ENCODE assay signal across 13 mouse cellular contexts in genomic region chr4:8922695-8923363, GRCm38 (mm10).
DNase-seq lines count a peak whose midpoint lies in the region; ATAC-seq lines count a peak whose summit lies in the region.
"Had no signal": no experiment of that assay in that cellular context is flagged by ENCODE, and none has a peak within 500 bp of the region (broad histone marks: within the 10 kb centered on the region; RNA-seq: fewer than 3 reads in every experiment).

No protein-coding gene starts in this region.

- no peak overlapping the region for H3K4me2 ChIP-seq in forebrain, embryonic 15.5 days (replicated peaks)
- H3K4me2 ChIP-seq in midbrain, embryonic 15.5 days: no peak overlapping the region

- 23% methylated on average over 8 of the region's 8 CpGs for WGBS in forebrain, embryonic 15.5 days
- 29% methylated on average over 8 of the region's 8 CpGs for WGBS in midbrain, embryonic 15.5 days

- intact Hi-C loops in left cerebral cortex, postnatal 4 days (cut with DNase I): no loop called here
- intact Hi-C loops in left cerebral cortex, postnatal 25 days (cut with DNase I): no loop called here

- no peaks in the 10 kb centered on the region for H3K36me3 ChIP-seq in forebrain, embryonic 15.5 days
- H3K36me3 ChIP-seq in midbrain, embryonic 15.5 days (replicated peaks): no peaks in the 10 kb centered on the region
- H3K36me3 ChIP-seq: heart, embryonic 12.5 days; liver, embryonic 13.5 days had no signal

- peak; percentile 59 for ATAC-seq in forebrain, embryonic 15.5 days (replicated peaks)
- ATAC-seq in midbrain, embryonic 15.5 days (replicated peaks): peak; percentile 54

- H3K27ac ChIP-seq in forebrain, embryonic 15.5 days (replicated peaks): no peak overlapping the region
- peak overlapping the region; percentile 40; the same call in 1 of the 2 replicates for H3K27ac ChIP-seq in midbrain, embryonic 15.5 days
- H3K27ac ChIP-seq: liver, embryonic 13.5 days had no signal

- H3K9ac ChIP-seq in forebrain, embryonic 15.5 days (replicated peaks): no peak overlapping the region
- H3K9ac ChIP-seq in midbrain, embryonic 15.5 days: no peak overlapping the region

- H3K4me1 ChIP-seq in forebrain, embryonic 15.5 days: peaks cover 35% of the 10 kb centered on the region
- peaks cover 44% of the 10 kb centered on the region for H3K4me1 ChIP-seq in midbrain, embryonic 15.5 days

- H3K27me3 ChIP-seq in forebrain, embryonic 15.5 days: no peaks in the 10 kb centered on the region
- H3K27me3 ChIP-seq in midbrain, embryonic 15.5 days (replicated peaks): no peaks in the 10 kb centered on the region
- H3K27me3 ChIP-seq: heart, embryonic 12.5 days had no signal

- no peak overlapping the region for H3K4me3 ChIP-seq in forebrain, embryonic 15.5 days
- no peak overlapping the region for H3K4me3 ChIP-seq in midbrain, embryonic 15.5 days
- H3K4me3 ChIP-seq: erythroblast, embryonic 14.5 days had no signal

- DNase-seq in embryo, embryonic 11 days: peak; percentile 53
- DNase-seq in embryo, embryonic 10 days (ENCODE audit: low spot score): no peak
- DNase-seq in left cerebral cortex, postnatal 4 days: peak; percentile 37
- DNase-seq in left cerebral cortex, postnatal 25 days (ENCODE audit: low spot score in 2 of 2): no peak
- DNase-seq in cerebellum, adult 18-20 months: no peak
- DNase-seq in gastrocnemius, postnatal 25 days: no peak
- DNase-seq: adrenal gland, adult 2 months; kidney, adult 9 months; liver, embryonic 13.5 days had no signal

- H3K9me3 ChIP-seq in forebrain, embryonic 15.5 days: no peaks in the 10 kb centered on the region
- H3K9me3 ChIP-seq in midbrain, embryonic 15.5 days: no peaks in the 10 kb centered on the region
- H3K9me3 ChIP-seq: heart, embryonic 12.5 days; liver, embryonic 13.5 days had no signal

Comparison
In these comparisons a context has a peak if more than half of its experiments do, and no peak if none do; other contexts are left out.
1. DNase-seq: peak in embryo, embryonic 11 days (single experiment) and left cerebral cortex, postnatal 4 days (single experiment); none in embryo, embryonic 10 days (single experiment), left cerebral cortex, postnatal 25 days (0 of 2), cerebellum, adult 18-20 months (0 of 2) and gastrocnemius, postnatal 25 days (single experiment).